Mouse (Mus musculus) limb, embryonic 12.5 days (tissue): ENCODE measurements around the gene Gtf2a1l. TPM values are rescaled to one million over a fixed set of nuclear protein-coding genes. Genes with fewer than 3 reads are reported as not detected.

Experiments
- ATAC-seq: fragments of 200-750 bp; cut with Nextera tagmentation; 2 replicates; pipeline ENCODE4 v1.8.0; 2017; ENCODE audit warnings: low read depth, moderate TSS enrichment; ENCODE audit not compliant: insufficient number of reproducible peaks, insufficient read depth, low FRiP score, low TSS enrichment
- H3K27ac ChIP-seq: fragments of 300-500 bp; sonication (generic); 2 replicates; pipeline ENCODE4 v1.5.1; 2016; ENCODE audit warnings: mild to moderate bottlenecking, moderate library complexity
- H3K27me3 ChIP-seq: fragments of 300-500 bp; sonication (generic); 2 replicates; pipeline ENCODE4 v1.6.1; 2016; ENCODE audit warnings: mild to moderate bottlenecking, moderate library complexity
- H3K36me3 ChIP-seq: fragments of 300-500 bp; sonication (generic); 2 replicates; pipeline ENCODE4 v1.6.1; 2016; ENCODE audit warnings: mild to moderate bottlenecking, moderate library complexity
- H3K4me1 ChIP-seq: fragments of 300-500 bp; sonication (generic); replicated peaks from 2 replicates; pipeline ENCODE4 v1.6.1; 2016
- H3K4me2 ChIP-seq: fragments of 300-500 bp; sonication (generic); 2 replicates; pipeline ENCODE4 v1.6.1; 2016; ENCODE audit warnings: mild to moderate bottlenecking, moderate library complexity
- H3K4me3 ChIP-seq: fragments of 300-500 bp; sonication (generic); replicated peaks from 2 replicates; pipeline ENCODE4 v1.5.1; 2016; ENCODE audit warnings: mild to moderate bottlenecking
- H3K9ac ChIP-seq: fragments of 300-500 bp; sonication (generic); replicated peaks from 2 replicates; pipeline ENCODE4 v1.6.1; 2016; ENCODE audit warnings: mild to moderate bottlenecking, moderate library complexity
- H3K9me3 ChIP-seq: fragments of 300-500 bp; sonication (generic); 2 replicates; pipeline ENCODE4 v1.6.1; 2016; ENCODE audit warnings: mild to moderate bottlenecking, moderate library complexity
- WGBS: fragments of 180-500 bp; shearing (Covaris S2); methylation state at CpG from one replicate; pipeline ENCODE4 v1.1.7; 2016; 5-methylcytosine and 5-hydroxymethylcytosine counted together
- polyA plus RNA-seq: library from polyadenylated mRNA; unstranded; fragments of >200 nt; fragmentation: Nextera tagmentation; extraction: Ambion mirVana; gene quantifications from 2 replicates; pipeline ENCODE4 v1.2.1, GENCODE M21; 2016

Gene Gtf2a1l
- polyA plus RNA-seq, 1 experiment from 2014 or later, result not detected

DNA sequence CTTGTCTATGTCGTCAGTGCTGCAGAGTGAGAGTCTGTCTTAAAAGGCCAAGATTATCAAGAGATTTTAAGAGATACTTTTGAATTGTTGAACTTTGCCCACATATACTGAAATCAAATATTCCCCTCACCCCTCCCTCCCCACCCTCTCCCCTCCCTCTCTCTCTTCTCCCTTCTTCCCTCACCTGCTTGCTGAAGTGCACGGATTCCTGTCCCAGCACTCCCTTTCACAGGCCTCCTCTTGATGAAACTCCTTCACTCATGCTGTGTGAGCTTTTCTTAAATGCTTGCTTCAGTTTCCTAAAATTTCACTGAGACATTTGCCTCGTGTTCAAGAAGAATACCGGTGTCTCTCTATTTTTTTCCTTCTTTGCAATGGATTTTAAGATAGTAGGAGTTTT, 34.7 kb downstream of the Gtf2a1l start:
- no peaks in the 10 kb centered on the region for H3K36me3 ChIP-seq
- H3K4me3 ChIP-seq, result no peak overlapping the region
- no peak overlapping the region for H3K4me2 ChIP-seq
- H3K9ac ChIP-seq, result no peak overlapping the region
- no peak overlapping the region for H3K27ac ChIP-seq
- H3K9me3 ChIP-seq, result no peaks in the 10 kb centered on the region
- no peaks in the 10 kb centered on the region for H3K4me1 ChIP-seq
- WGBS, result 47% methylated on average over 4 of the region's 4 CpGs
- no peaks in the 10 kb centered on the region for H3K27me3 ChIP-seq
- ATAC-seq, result no peak

DNA sequence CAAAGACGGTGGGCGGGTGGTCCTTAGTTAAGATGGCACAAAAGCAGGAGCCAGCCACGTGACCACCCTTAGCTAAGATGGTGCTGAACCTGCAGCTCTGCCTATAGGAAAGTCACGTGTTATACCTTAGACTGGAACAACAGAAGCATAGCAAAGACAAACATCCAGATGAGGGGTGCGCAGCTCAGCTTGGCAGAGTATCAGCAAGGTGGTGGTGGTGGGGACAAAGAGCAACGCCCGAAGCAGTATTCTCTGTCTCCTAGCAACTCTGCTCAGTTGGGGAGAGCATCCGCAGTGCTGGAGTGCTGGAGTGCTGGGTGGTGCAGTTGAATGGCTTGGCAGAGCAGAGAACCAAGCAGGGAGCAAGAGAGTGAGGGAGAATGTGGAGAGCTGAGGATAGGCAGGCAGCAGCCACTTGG, 37.8 kb downstream of the Gtf2a1l start:
- Histone ChIP-seq H3K36me3 (no peaks in the 10 kb centered on the region), H3K27me3 (no peaks in the 10 kb centered on the region), H3K4me1 (no peaks in the 10 kb centered on the region), H3K27ac (no peak overlapping the region), H3K4me3 (no peak overlapping the region), H3K9ac (no peak overlapping the region), H3K9me3 (no peaks in the 10 kb centered on the region), H3K4me2 (no peak overlapping the region)
- WGBS, result 62% methylated on average over 8 of the region's 8 CpGs
- ATAC-seq, result no peak

DNA sequence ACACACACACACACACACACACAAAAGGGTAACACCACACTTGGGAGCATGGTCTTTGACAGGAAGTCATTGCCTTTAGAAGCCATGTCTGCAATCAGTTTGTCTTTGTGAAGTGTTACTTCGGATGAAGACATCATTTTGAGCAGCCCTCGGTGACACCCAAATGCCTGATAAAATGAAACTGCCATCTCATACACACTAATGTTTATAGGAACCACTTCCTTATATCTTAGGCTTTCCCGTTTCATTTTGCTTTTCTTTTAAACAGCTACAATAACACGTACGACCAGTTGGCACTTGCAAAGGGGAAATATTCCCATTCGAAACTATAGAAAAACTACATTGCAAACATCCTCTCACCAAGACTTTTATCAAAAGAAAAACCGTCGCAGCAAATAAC, 81.2 kb downstream of the Gtf2a1l start:
- Histone ChIP-seq H3K4me1 (peaks cover 15% of the 10 kb centered on the region; the same call in 1 of the 2 replicates), H3K4me3 (no peak overlapping the region), H3K27me3 (peaks cover 2% of the 10 kb centered on the region; the same call in 1 of the 2 replicates), H3K9me3 (no peaks in the 10 kb centered on the region), H3K36me3 (no peaks in the 10 kb centered on the region), H3K27ac (no peak overlapping the region), H3K9ac (no peak overlapping the region), H3K4me2 (no peak overlapping the region)
- ATAC-seq, result no peak
- WGBS, result 82% methylated on average over 8 of the region's 8 CpGs

DNA sequence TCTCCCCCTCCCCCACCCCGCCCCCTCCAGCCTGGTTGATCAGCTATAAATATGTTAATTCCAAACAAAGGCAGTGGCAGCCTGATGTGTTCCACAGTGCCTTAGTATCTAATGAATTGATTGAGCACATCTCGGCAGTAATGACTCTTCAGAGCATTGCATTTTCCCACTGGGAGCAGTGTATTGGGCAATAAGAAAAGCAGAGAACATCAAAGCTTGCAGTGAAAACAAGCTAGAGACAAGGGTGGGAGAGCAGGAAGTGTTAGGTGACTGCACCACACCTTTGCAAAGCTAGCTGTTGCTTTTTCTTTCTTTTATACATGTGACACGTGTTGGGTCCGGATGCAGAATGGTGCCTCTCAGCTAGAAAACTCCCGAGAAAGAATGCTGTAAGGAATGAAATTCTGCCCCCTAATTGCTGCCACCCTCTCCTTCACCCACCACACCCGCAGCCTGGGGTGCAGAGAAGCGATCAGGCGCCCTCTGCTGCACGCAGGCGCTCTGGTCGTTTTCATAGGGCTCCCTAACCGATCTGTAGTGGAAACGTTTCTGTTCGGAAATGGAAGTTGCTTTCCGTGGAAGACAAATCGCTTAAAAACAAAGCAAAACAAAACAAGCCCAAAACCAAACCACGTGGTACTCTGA, 84.5 kb downstream of the Gtf2a1l start:
- WGBS, result 4% methylated on average over 17 of the region's 17 CpGs
- H3K4me2 ChIP-seq, result peak overlapping the region; percentile 50
- ATAC-seq, result 0 out of 2 replicates have a peak, but pooled peaks have one; percentile 39

DNA sequence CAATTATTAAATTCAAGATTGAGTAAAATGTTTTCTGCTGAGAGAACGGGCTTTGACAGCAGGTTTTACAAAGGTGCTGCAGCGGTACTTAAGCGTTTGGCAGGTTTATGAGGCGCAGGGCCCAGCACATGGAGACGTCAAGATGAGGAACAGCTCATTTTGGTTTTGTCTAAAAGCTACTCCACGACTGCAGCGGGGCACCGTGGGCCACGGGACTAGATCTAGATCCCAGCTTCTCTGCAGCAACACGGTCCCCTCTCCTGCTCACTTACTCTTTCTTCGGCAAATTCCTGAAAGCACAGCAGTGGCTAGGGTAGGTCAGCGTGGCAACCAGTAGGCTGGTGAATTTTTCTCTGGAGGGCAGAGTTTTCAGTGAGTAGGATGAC, 85.0 kb downstream of the Gtf2a1l start:
- Histone ChIP-seq H3K9me3 (no peaks in the 10 kb centered on the region), H3K36me3 (no peaks in the 10 kb centered on the region), H3K4me3 (peak overlapping the region; percentile 7; the same call in 1 of the 2 replicates), H3K4me2 (peak overlapping the region; percentile 50), H3K9ac (no peak overlapping the region), H3K27ac (no peak overlapping the region), H3K27me3 (peaks cover 4% of the 10 kb centered on the region; the same call in 1 of the 2 replicates), H3K4me1 (peaks cover 27% of the 10 kb centered on the region)
- 29% methylated on average over 12 of the region's 12 CpGs for WGBS
- ATAC-seq, result peak; percentile 18; the same call in 1 of the 2 replicates

More for the DNA sequence above, 84.5 kb downstream of the Gtf2a1l start:
- Histone ChIP-seq H3K27ac (no peak overlapping the region), H3K9ac (no peak overlapping the region), H3K4me3 (peak overlapping the region; percentile 7; the same call in 1 of the 2 replicates), H3K9me3 (no peaks in the 10 kb centered on the region), H3K4me1 (peaks cover 23% of the 10 kb centered on the region), H3K36me3 (no peaks in the 10 kb centered on the region), H3K27me3 (peaks cover 4% of the 10 kb centered on the region; the same call in 1 of the 2 replicates)

DNA sequence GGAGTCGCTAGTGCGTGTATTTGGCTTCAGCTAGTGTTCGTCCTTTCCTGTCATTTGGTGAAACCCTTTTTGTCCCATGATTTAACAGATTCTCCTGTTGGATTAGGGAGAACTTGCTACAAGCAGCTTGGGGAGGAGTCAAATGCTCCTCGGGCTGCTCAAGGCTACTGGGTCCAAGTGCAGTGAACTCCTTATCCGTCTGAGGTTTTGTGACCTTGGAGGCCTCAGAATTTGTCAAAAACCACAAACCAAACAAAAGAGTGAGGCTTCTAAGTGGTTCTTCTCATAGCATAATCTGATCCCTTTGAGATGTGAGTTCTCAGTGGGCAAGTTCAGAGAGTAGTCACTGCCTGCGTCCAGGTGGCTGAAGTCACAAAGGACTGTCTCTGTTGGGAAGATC, 87.3 kb downstream of the Gtf2a1l start:
- Histone ChIP-seq H3K4me3 (no peak overlapping the region), H3K36me3 (no peaks in the 10 kb centered on the region), H3K27me3 (peaks cover 4% of the 10 kb centered on the region; the same call in 1 of the 2 replicates), H3K4me1 (peaks cover 27% of the 10 kb centered on the region), H3K4me2 (no peak overlapping the region), H3K27ac (no peak overlapping the region), H3K9me3 (no peaks in the 10 kb centered on the region), H3K9ac (no peak overlapping the region)
- ATAC-seq, result no peak
- 75% methylated on average over 6 of the region's 6 CpGs for WGBS

DNA sequence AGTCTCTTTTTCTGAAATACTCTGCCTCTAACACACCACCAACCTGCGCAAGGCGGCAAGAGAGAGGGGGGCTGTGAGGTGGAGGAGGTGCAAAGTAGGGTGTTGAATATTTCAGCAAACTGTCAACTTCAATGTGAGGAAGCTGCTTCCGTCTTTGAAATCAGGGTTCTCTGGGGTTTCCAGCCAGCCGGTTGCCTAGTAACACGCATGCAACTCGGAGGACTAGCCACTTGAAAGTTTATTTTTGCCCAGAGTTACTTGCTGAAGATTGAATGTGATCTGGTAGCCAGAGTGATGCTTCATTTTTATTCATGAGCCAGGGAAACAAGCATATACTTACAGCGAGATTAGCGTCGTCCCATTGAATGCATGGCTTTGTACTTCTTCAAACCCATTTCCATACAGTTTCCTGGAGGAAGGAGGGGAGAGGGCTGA, 89.6 kb downstream of the Gtf2a1l start:
- 28% methylated on average over 9 of the region's 9 CpGs for WGBS
- Histone ChIP-seq H3K9me3 (no peaks in the 10 kb centered on the region), H3K36me3 (no peaks in the 10 kb centered on the region), H3K9ac (no peak overlapping the region), H3K4me1 (peaks cover 21% of the 10 kb centered on the region), H3K4me3 (no peak overlapping the region), H3K4me2 (no peak overlapping the region), H3K27me3 (peaks cover 4% of the 10 kb centered on the region; the same call in 1 of the 2 replicates), H3K27ac (no peak overlapping the region)
- ATAC-seq, result no peak

DNA sequence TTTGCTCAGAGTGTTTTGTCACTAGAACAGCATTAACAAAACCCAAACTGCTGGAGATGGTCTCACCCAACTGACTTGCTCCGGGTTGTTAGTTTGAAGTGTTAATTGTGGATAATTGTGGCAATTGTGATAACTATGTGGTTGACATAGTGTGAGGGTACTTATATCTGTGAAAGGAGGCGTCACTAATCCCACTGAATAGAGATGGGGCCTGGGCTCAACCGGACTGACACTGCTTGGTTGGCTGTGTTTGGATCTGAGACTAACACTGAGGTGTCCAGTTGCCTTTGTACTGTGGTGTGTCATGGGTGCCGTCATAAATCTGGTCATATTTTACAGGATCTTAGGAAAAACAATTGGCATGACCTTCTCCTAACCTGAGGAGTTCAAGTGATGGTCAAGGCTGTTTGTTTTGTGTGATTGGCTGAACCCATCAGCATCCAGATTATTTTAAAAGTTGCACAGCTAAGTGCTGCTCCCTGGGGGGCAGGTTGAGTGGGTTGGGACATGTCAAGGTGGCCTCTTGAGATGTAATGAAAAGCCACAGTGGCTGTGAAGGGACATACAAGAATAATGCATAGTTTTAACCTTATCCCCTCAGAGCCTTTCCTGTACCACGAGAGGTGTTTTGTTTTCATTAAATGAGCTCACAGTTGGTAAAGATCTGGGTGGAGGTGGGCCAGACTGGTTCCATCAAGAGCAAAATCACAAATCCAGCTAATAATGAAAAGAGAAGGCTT, 95.1 kb downstream of the Gtf2a1l start:
- 54% methylated on average over 5 of the region's 5 CpGs for WGBS
- Histone ChIP-seq H3K9ac (no peak overlapping the region), H3K27me3 (no peaks in the 10 kb centered on the region), H3K27ac (peak overlapping the region; percentile 17; the same call in 1 of the 2 replicates), H3K9me3 (no peaks in the 10 kb centered on the region), H3K4me1 (0 out of 2 replicates have a peak, but pooled peaks cover 6% of the 10 kb centered on the region), H3K4me2 (no peak overlapping the region), H3K4me3 (no peak overlapping the region), H3K36me3 (no peaks in the 10 kb centered on the region)
- peak; percentile 59 for ATAC-seq

DNA sequence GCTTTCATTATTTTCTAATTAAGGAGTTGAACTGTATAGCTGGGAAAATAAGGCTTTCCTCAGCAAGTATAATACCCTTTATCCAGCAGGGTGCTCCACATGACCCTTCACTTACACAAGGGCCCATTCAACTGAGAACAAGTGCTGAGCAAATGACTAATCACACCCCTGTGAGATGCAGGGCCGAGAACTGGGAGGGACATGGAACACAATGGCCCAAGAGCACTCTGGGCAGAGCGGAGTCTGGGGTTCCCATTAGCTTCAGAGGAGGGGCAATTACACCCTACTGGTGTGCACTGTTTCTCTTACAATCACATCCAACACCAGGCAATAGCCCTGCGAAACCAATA, 95.7 kb downstream of the Gtf2a1l start:
- Histone ChIP-seq H3K9me3 (no peaks in the 10 kb centered on the region), H3K27me3 (no peaks in the 10 kb centered on the region), H3K36me3 (no peaks in the 10 kb centered on the region), H3K9ac (no peak overlapping the region), H3K27ac (peak overlapping the region; percentile 35), H3K4me1 (0 out of 2 replicates have a peak, but pooled peaks cover 6% of the 10 kb centered on the region), H3K4me3 (no peak overlapping the region), H3K4me2 (no peak overlapping the region)
- 56% methylated on average over 3 of the region's 3 CpGs for WGBS
- peak; percentile 66 for ATAC-seq
